Mouse (Mus musculus): ENCODE data around the gene Treml2.

Gene Treml2

DNA sequence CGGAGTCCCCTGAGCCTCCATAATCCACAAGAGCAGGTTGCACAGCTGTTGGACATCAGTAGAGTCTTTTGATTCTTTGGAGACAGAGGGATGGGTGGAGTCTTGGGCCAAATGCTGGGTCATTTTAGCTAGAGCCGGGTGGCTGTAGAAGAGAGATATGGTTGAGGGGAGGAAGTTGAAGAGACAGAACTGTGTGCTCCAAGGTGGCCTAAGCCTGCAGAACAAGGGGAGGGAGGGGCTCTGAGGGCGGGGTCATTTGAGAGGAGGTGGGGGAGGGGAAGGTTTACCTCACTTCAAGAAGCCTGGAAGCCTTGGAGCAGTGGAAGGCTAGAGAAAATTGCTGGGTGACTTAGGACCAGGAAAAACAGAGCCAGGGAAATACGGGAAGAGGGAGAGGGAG, at the start of gene Treml2:
Gene Treml2, plus strand, starts transcription at position 296 of the 400 bp plus-strand sequence.
- DNase-seq: no peak

DNA sequence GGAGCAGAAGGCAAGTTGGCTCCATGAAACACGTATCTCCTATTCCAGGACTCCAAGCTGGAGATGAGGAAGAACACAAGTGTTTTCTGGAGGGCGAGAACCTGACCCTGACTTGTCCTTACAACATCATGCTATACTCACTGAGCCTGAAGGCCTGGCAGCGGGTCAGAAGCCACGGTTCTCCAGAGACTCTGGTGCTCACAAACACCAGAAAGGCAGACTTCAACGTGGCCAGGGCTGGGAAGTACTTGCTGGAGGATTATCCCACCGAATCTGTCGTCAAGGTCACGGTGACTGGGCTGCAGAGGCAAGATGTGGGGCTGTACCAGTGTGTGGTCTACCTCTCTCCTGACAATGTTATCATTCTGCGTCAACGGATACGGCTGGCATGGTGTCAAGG, 49.8 kb upstream of the Treml2 start:
- DNase-seq: no peak

DNA sequence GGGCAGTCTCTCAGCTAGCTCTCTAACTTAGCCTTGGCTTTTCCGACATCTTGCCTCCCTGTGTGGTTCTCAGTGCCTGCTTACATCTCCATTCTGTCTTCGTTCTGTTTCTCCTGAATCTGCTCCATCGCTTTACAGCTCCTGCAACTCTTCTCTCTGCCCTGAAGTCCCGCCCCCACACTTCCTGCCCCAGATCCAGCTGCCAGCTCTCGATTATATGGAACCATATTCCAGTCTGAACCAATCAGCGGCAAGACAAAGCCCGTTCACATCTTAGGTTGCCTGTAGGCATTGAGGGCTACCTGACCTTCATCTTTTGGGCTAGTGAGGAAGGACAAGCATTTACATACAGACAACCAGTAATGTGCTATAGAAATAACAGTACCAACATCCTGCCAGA, 48.7 kb upstream of the Treml2 start:
- DNase-seq: no peak

DNA sequence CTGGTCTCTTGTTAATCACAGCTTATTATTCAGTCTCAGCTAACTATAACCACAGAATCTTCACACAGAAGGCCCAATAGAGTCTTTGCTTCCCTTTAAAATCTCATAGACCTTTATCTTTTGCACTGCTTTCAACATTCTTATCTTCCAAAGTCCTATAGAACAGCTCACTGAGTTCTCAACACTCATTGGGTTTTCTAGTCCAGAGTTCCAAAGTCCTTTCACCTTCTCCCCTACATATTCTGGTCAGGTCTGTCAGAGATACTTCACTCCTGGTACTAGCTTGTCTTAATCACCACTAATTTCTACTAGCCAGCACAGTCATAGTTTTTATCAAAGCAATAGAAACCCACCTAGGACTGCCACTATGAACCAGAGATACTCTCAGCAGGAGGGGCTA, 42.7 kb upstream of the Treml2 start:
- DNase-seq: no peak

DNA sequence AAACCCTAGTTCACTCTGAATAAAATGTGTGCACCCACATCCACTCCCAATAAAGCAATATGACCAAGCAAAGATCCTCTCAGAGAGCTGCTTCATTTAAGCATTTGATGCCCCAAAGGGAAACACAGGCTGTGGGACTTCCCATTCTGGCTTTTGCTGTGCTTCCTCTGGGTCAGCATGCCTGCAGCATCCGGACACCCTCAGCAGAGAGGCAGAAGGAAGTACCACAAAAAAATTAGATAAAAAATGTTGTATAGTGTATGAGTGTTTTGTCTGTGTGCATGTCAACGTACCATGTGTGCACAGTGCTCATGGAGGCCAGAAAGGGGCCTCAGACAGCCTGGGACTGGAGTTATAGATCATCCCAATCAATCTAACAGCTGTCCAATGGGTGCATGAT, 37.4 kb upstream of the Treml2 start:
- no peak for DNase-seq

DNA sequence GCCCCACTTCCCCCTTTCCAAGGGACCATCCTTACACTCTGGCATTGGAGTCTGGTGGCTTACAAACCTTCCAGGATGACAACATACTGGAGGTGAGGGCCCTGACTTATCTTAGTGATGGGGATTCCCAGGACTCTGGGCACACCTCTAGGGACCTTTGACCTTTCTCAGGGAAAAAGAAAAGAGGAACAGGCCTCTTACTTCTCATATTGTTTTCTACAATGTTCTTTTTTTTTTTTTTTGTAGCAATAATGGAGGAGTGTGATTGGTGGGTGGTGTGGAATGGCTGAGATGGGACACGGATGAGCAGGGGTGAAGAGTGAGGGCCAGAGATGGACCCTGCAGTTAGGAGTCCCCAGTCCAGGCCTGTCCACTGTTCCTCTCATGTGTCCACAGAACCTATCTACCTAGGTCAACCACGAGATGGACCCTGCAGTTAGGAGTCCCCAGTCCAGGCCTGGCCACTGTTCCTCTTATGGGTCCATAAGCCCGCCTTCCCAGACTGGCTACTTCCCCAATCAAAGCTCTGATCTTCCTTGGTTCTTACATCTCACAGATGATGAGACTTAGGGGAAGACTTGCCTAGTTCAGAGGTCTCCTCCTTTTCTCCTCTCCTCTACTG, 35.4 kb upstream of the Treml2 start, which contains the start of gene Treml4:
Gene Treml4, plus strand, starts transcription at position 555 of the 622 bp plus-strand sequence.
- DNase-seq: no peak

DNA sequence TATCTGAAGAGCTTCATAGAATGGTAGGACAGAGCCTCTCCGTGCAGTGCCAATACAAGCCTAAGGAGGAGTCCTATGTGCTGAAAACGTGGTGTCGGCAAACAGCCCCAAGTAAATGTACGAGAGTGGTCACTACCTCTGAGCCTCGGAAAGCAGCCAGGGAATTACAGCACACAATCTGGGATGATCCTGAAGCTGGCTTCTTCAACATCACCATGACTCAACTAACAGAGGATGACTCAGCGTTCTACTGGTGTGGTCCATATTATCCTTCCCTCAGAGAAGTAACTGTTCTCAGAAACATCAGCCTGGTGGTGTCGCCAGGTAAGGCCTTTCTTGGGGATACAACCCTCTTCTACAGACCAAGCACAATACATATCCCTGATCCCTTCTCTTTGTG, 34.6 kb upstream of the Treml2 start:
- DNase-seq: no peak

DNA sequence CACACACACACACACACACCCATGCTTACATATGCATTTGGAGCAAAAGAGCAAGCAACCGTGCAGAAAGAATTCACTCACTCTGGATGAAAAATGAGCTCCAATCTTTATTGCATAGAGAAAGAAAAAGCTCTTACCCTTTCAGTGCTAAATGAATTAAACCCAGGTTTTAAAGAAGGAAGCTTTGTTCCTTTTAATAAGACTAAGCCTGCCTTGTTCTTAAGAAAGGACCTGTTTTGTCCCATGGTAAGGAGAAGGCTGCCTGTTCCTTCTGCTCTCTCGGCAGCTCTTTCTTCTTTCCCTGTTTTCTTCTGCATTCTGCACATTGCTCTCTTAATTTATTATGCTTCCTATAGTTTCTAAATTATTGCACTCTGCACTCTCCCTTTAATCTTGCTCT, 33.2 kb upstream of the Treml2 start:
- DNase-seq: no peak

DNA sequence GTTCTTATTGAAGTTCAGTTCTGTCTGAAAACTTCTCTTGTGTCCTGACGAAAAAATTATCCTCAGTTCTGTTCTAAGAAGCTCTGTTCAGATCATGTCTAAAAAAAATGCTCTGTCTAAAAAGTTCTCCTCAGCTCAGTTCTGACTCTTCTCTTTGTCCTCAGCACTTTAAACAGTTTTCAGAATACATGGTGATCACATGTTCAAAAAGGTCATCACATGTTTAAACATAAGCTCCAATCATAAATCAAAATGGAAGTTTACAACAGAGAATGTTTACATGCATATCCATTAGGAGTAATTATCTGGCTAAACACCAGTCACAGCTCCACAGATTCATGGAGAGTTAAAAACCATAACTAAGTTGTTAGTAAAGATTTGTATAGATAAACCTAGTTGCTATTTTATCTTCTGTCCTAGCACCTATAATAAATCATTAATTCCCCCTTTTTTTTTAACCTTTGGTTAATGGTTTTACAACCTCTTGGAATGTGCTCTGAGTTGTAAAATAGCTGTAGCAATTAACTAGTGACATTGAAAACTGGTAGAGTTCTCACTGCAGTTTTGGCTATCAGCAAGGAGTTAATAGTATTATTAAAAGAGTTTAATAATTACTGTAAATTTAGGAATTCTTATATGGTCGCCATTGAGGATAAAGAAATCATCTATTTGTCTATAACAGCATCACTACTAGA, 32.5 kb upstream of the Treml2 start:
- DNase-seq: no peak

DNA sequence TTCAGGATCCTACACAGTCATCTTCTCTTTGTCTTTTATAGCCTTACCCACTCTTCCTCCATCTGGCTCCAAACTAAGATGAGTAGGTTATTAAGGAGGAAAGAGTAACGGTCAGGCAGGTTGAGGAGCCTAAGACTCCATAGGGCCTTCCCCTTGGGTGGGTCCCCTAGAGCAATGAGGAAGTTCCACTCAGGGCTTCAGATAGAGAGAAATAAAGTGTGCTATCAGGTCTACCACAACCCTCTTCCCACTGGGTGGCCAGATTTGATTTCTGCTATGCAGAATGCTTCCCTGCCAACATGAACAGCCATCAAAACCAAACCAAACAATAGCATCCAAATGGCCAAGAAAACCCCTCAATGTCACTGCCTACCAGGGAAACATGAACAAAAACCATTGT, 31.7 kb upstream of the Treml2 start:
- no peak for DNase-seq

DNA sequence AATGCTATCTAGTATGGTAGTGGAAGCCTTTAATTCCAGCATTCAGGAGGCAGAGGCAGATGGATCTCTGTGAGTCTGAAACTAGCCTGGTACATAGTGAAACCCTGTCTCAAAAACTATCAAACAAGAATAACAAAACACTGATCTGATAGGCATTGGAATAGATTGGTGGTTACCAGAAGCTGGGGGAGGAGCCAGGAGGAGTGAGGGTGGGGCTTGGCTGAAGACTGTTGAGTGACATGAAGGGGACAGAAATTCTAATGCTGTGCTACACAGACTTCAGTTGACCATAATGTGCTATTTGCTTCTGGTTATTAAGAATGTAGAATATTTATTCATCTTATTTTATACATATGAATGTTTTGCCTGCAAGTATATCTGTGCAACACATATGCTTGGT, 31.0 kb upstream of the Treml2 start:
- no peak for DNase-seq

DNA sequence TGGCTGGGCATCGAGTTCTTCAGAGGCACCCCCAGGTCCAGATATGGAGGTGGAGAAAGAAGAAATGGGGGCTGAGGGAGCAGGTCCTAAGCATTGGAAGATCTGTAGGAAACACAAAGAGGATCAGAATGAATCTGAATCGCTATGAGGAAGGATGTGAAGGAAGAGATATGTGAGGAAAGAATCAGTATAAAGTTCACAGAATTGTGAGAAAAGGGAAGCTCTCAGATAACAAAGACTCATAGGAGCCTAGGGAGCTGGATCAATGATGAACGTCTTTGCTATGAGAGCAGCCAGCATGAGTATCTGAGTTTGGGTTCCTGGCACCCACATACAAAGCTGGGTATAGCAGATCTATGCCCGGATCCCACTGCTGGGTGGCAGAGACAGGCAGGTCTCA, 29.5 kb upstream of the Treml2 start:
- no peak for DNase-seq

DNA sequence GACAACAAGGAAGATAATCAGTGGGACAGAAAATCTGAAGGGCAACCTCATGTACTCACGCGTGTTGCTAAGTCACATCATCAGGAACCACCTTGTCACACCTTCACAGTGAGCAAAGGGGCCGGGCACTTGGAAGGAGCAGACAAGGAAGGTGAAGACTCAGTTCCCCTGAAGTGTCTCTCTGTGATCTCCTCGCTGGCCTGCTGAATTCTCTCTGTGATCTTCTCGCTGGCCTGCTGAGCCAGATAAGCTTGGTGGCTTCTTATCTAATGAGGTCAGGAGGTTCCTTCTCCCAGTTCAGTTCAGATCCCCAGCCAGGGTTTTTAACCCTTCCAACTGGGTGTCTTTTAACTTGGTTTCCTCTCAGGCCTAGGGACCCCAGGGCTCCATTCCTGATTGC, 27.1 kb upstream of the Treml2 start:
- DNase-seq: no peak

DNA sequence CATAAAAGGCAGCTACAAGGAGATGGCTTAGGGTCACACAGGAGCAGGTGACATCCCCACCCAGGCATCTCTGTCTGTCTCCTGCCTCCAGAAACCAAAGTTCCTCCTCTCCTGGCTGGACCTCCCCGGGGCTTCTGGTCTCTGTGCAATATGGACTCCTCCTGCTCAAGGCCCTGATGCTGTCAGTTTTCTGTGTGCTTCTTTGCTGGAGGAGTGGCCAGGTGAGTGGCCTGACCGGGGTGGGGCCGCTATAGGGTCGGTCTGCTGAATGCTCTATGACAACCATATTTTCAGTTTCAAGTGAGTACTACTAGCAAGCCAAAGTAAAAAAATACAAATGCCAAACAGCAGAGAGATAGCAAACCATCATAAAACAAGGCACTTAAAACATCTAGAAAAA, 26.7 kb upstream of the Treml2 start:
- DNase-seq: no peak

DNA sequence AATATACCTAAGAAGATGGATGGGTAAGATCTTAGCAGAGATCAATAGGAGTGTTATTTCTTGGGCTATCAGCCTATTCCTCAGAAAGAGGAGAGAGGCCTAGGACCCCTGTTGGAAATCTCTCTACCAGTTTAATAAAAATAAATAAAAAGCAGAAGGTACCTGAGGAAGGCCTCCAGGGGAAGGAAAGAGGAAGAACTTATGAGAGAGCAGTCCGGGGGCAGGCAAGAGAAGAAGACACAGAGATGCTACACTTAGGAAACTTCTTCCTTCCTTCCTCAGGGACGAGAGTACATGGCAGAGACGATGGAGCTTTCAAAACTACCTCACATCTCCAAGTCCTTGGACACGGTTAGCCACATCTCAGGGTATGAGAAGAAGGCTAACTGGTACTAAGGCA, 25.2 kb upstream of the Treml2 start:
- DNase-seq: no peak

DNA sequence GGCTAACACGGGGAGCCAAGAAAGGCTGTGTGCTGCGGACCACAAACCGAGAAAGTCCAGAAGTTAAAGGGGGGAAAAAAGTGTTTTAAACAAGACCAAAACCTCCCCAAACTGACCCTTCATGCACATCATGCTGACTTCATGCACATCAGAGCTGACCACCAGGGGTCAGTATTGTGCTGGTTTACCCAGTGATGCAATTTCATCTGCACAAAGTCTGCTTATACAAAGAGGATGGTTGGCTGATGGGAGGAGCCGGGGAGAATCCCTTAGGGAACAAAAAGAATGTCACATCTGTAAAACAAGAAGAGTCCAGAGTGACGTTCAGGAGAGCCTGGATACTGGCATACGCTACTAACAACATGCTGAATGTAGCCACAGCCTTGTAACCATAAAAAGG, 24.4 kb upstream of the Treml2 start:
- peak; percentile 19 for DNase-seq

DNA sequence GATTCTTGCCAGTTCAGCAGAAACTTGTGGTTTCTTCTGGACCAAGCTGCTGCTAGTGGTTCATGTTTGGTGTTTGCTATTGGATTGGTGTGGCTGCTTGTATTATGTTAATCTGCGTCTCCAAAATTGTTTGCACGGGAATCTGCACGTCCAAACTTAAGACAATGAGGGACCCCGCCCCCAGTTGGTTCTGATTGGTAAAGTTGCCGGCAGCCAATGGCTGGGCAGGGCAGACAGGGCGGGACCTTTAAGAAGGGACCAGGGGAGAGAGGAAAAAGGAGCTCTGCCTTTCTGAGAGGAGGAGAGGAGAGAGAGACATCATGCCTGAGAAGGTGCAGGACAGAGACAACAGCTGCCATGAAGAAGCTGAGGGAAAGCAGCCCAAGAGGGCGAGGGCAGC, 23.6 kb upstream of the Treml2 start:
- no peak for DNase-seq

DNA sequence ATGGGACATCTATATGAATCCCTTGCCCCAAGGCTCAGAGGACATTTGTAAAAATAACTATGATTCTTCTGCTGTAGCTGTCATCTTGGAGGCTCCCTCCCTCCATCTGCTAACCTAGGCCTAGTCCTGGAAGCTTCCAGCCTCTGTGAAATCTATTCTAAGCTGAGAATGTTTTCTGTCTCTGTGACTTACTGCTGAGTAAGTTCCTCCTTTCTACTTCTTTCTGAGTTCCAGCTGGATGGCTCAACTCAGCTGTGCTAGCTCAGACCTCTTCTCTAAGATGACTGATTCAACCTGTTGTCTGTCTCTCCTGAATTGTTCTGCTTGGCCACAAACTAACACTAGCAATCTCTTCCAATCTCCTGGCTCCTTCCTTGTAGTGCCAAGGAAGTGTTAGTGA, 20.9 kb upstream of the Treml2 start:
- DNase-seq: no peak

DNA sequence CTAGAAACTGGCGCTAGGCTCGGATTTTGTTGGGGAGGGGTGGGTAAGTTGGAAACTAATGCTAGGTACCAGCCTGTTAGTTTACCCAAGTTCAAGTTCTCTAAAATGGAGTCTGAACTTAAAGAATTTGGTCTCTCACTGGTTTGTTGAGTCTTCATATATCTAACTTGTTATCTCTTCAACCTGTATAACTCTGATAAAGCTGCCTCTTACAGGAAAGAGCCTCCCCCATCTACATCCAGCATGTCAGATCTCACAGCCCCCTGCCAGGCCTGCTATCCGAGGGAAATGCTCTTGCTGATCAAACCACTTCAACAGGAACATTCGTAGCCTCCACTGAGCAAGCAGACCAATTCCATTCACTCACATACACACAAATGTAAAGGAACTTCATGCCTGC, 20.3 kb upstream of the Treml2 start:
- DNase-seq: no peak

DNA sequence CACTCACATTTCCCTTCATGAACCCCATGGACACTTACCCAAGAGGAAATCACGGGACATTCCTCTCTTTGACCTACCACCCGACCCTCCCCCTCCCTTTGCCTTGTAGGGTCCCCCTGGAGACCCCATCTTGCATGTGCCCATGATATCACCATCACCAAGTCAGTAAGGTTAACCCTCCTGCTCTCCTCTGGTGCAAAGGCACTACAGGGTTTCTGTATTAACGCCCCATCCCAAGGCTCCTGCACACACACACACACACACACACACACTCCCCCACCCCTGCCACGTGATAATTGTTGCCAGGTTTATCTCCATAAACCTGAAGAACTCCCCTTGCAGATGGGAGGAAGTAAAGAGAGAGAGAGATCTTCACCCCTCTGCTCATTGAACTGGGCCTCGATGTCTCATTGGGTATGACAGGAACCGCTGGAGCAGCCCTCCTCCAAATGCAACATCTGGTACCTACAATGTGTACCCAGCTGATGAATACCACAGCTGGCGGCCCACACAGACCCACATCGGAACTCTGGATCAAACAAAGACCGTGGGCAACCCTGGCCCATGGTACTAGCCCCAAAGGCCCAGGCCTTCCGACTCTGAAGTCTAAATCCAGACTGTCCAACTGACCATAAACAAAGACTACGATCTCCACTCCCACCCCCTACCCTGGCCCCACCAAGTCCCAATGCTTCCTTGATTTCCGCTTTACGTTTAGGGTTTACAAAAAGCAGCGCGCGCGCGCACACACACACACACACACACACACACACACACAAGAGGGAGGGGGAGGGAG, 18.2 kb upstream of the Treml2 start:
- no peak for DNase-seq

DNA sequence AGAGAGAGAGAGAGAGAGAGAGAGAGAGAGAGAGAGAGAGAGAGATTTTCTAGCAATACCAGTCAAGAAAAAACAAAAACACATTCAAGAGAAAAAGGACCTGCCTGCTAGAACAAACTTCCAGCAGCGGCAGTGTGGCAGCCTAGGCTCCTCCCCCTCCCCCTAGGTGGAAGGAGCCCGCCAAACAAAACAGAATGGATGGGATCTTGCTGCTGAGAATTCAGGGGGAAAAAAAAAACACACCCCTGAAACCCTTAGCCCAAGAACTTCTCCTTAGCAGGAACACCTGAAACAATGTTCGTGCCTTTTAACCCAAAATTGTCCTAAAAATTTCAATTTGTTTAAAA, 17.6 kb upstream of the Treml2 start:
- DNase-seq: no peak

DNA sequence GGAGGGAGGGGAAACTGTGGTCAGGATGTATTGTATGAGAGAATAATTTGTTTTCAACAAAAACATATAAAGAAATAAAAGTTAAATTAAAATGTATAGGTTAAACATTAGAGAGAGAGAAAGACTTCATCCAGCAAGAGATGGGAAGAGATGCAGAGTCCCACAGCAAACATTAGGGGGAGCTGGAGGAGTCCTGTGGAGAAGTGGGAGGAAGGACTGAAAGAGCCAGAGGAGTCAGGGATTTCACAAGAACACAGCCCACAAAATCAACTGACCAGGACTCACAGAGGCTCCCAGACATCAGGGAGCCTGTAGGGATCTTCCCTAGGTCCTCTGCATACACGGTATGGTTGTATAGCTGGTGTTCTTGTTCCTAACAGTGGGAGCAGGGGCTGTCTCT, 12.5 kb upstream of the Treml2 start:
- DNase-seq: no peak

DNA sequence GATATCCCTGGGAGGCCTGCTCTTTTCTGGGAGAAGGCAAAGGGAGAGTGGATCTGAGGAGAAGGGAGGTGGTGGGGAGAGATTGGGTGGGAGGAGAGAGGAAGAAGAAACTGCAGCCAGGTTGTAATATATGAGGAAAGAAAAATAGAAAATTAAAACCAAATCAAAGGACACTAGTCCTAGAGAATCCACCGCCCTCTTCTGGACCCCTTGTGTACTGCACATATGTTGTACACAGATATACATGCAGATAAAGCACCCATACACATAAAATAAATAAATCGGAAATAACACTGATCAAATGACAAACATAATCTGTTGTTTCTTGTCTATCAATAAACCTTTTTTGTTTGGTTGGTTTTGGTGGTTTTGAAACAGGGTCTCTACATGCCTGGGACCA, 12.0 kb upstream of the Treml2 start:
- no peak for DNase-seq

DNA sequence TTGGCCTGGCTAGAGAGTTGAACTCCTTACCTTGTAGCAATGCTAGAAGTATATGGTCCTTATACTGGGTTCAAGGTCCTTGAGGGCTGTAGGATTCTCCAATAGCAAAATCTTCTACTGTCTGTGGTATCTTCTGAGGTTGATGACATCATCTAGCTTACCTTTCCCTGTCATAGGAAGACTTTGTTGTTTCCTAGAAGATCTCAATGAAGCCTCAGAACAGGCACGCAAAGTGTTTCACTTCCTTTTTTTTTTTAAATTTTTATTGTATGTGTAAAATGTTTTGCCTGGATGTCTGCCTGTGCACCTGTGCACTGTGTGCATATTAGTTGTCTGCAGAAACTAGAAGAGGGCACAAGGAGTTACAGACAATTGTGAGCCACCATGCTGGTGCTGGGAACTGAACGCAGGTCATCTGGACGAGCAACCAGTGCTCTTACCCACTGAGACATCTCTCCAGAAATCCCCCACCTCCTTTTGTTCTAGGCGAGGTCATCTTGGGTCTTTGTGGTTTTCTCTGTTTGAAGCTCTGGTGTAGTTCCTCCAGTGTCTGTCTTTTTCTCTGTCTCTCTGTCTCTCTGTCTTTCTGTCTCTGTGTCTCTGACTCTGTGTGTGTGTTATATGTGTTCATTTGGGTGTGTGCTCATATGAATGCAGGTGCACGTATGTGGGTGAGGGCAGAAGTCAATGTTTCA, 5.7 kb upstream of the Treml2 start:
- no peak for DNase-seq

All from cerebellum, adult 11-12 months (tissue).